Mouse (Mus musculus) heart, adult 9 months (tissue): ENCODE results near the gene Zkscan14.
"Not testable (repeated sequence)": the region's sequence is repeated elsewhere in the genome, so short reads cannot be mapped to it uniquely, and the experiment has no call there.

Experiments used
- DNase-seq, 2 experiments: peaks; one replicate each; pipeline ENCODE4 v3.0.0; 2022; ENCODE audit warnings: low spot score in 2 of 2

The Zkscan14 gene

DNA sequence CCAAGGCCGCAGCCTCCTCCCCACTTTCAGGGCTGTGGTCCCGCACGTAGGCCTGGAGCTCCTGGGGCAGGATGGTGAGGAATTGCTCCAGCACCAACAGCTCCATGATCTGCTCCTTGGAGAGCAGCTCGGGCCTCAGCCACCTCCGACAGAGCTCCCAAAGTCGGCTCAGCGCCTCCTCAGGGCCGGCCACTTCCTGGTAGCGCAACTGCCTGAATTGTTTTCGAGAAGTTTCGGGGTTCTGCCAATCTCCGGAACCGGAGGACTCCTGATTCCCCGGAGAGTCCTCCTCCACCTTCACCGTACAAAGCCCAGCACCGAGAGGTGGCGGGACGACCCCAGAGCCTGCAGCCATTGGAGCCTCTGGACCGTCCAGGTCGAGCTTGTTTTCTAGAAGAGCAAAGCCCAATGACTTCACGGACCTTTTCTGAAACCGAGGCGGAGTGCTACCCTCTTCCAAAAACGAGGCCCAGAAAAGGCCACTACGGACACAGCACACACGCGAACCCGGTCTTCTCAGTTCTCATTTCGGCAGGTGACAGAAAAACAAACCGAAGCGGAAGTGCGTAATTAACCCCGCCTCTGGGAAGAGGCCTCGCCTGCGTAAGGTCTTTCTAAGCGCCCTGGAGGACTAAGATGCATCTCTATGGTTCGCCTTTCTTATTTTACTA, at the start of gene Zkscan14:
Gene Zkscan14, minus strand, starts transcription at position 548 of the 671 bp plus-strand sequence.
- peak; percentile 71 to 74 for DNase-seq

DNA sequence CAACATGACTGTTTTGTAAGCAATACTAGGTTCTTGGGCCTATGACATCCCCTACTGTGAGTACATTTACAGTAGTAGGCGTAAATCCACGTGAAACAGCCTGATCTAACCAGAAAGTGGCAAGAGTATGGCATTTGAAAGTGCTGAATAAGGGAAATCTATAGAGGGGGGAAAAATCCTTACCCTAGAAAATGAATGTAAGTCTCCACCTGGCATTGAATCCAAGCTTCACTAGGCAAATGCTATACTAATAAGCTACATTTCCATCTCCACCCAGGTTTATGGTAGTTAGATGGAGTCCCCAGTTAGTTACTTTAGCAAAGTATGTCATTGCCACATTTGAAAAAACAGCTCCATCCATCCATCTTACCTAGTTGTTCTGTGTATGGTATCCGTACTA, 47.9 kb upstream of the Zkscan14 start:
- DNase-seq = no peak

- no peak for DNase-seq
Observed at GRCm38 (mm10) chr5:145234636-145235035, 33.0 kb upstream of the Zkscan14 start.

- no peak for DNase-seq
Observed at GRCm38 (mm10) chr5:145231893-145232411, 30.3 kb upstream of the Zkscan14 start.

- peak; percentile 98 to 99 for DNase-seq
Observed at GRCm38 (mm10) chr5:145231367-145231871, 29.8 kb upstream of the Zkscan14 start, which contains the start of gene Zfp655. Zfp655 (plus strand) TSS chr5:145231715.

- no peak for DNase-seq
Observed at GRCm38 (mm10) chr5:145230641-145231040, 29.0 kb upstream of the Zkscan14 start.

GRCm38 (mm10) chr5:145229283-145229682, 27.6 kb upstream of the Zkscan14 start:
- not testable (repeated sequence) for DNase-seq

- no peak for DNase-seq
Observed at GRCm38 (mm10) chr5:145226453-145226852, 24.8 kb upstream of the Zkscan14 start.

DNA sequence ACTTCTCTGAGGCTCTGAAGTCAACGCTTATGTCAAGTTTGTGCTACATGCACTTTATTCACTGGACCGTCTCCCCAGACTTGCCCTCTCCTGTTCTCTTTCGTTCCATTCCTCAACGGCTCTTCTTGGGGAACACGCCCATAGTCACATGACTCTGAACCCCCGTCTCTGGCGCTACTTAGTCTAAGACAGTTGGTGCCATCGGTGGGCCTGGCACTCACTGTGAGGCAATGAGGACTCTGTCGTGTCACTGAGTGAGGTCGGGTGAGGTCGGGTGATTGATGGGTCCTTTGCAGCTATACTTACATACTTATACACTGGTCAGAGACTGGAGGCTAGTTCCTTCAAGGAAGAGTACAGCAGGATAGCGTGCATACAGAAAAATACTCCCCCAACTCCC, 21.7 kb upstream of the Zkscan14 start:
- DNase-seq = no peak

- no peak for DNase-seq
Observed at GRCm38 (mm10) chr5:145222840-145223239, 21.2 kb upstream of the Zkscan14 start.

DNA sequence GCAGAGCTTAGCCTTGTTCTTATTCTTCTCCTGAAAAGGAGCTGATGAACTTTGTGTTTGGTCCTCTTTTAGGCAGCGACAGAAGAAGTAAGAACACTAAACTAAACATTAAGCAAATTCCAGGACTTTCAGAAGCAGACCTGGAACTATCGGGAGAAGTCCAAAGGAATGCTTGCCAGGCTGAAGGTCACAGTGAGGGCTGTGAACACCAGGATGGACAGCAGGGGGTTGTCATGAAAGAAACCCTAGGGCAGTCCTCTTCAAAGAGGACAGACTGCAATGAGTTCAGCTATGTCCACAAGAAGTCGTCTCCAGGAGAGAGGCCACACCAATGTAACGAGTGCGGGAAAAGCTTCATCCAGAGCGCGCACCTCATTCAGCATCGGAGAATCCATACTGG, 18.3 kb upstream of the Zkscan14 start:
- DNase-seq = no peak

- DNase-seq = no peak
Observed at GRCm38 (mm10) chr5:145218671-145219070, 17.0 kb upstream of the Zkscan14 start.

- no peak for DNase-seq
Observed at GRCm38 (mm10) chr5:145218206-145218605, 16.5 kb upstream of the Zkscan14 start.

- DNase-seq = no peak
Observed at GRCm38 (mm10) chr5:145217746-145218145, 16.1 kb upstream of the Zkscan14 start.

DNA sequence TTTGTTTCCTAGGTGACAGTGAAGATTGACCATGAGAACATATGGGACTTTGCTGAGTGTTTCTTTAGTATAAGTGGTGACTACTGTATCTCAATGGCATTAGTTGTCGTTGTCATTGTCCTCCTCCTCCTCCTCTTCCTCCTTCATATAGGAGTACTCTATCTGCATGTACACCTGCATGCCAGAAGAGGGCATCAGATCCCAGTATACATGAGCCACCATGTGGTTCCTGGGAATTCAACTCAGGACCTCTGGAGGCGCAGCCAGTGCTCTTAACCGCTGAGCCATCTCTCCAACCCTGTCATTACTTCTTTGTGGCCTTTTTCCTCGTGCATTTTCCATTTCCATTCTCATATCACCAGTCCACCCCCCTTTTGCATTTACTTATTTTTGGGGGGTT, 13.0 kb upstream of the Zkscan14 start:
- no peak for DNase-seq

GRCm38 (mm10) chr5:145213505-145213904, 11.8 kb upstream of the Zkscan14 start:
- DNase-seq = no peak

GRCm38 (mm10) chr5:145212216-145212615, 10.5 kb upstream of the Zkscan14 start:
- DNase-seq = no peak

GRCm38 (mm10) chr5:145211340-145211739, 9.7 kb upstream of the Zkscan14 start:
- no peak for DNase-seq

GRCm38 (mm10) chr5:145208391-145208790, 6.7 kb upstream of the Zkscan14 start:
- DNase-seq = not testable (repeated sequence)

DNA sequence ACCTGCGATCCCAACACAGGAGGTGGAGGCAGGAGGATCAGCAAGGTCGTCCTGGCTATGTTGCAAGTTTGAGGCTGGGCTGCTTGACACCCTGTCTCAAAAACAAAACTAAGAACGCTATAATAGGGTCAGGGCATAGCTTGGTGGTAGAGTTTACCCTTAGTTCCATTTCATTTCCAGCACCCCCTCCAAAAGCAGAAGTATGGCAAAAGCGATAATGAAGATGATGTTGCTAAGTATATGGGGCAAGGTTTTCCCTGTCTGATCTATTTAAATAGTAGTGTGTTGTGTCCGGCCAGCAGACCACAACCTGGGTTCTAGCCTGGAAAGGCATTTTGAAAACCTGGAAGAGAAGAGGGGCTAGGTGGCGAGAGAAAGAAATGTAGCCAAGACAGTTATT, 6.3 kb upstream of the Zkscan14 start:
- no peak for DNase-seq

DNA sequence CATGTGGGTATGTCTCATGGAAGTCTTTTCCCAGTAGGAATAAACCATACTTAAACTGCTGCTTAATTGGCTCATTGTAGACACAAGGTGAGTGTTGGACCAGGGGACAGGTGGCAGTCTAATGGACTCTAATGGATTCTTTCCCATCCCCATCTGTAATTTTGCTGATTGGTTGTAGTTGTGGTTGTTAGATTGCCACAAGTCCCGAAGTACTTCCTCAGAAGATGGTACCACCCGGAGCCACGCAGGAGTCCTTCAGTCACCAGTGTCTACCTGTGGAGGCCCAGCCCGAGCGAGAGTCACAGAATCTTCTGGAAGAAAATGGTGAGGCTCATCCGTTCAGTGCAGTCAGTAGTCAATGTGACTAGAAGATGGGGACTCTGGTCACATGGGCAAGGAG, 5.7 kb upstream of the Zkscan14 start:
- DNase-seq = no peak

DNA sequence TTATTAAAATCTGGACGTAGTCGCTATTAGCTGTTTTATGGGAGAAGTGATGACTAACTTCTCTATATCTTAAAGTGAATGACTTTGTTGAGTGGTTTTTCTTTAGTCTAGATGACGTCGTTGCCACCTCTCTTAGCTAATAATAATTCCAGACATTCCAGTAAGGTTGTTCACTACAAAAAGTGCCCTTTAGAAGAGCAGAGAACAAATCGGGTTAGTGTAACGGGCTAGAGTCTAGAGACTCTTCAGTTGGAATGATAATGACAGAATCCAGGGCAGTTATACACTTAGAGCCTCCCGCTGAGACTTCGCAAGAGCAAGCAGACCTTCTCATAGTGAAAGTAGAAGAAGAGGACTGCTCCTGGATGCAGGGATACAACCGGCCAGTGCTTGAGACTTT, 3.4 kb upstream of the Zkscan14 start:
- DNase-seq = no peak

- peak; percentile 99 for DNase-seq
Observed at GRCm38 (mm10) chr5:145203936-145204691, 2.4 kb upstream of the Zkscan14 start, which contains the start of gene Zkscan5. Zkscan5 (plus strand) TSS chr5:145204562.
